Mouse (Mus musculus) neural tube, embryonic 15.5 days (tissue): ENCODE measurements around the gene Wdr93. TPM values are rescaled to one million over a fixed set of nuclear protein-coding genes. Genes with fewer than 3 reads are reported as not detected.
"Not testable (repeated sequence)": the region's sequence is repeated elsewhere in the genome, so short reads cannot be mapped to it uniquely, and the experiment has no call there.

Experiments used
- ATAC-seq: fragments of 200-750 bp; cut with Nextera tagmentation; 2 replicates; pipeline ENCODE4 v1.8.0; 2017; ENCODE audit warnings: mild to moderate bottlenecking, moderate TSS enrichment, moderate library complexity; ENCODE audit not compliant: low FRiP score
- H3K27ac ChIP-seq: fragments of 300-500 bp; sonication (generic); replicated peaks from 2 replicates; pipeline ENCODE4 v1.5.1; 2015; ENCODE audit warnings: mild to moderate bottlenecking, inconsistent platforms
- H3K27me3 ChIP-seq: fragments of 300-500 bp; sonication (generic); replicated peaks from 2 replicates; pipeline ENCODE4 v1.6.1; 2015; ENCODE audit warnings: inconsistent platforms
- H3K36me3 ChIP-seq: fragments of 300-500 bp; sonication (generic); 2 replicates; pipeline ENCODE4 v1.6.1; 2015; ENCODE audit warnings: inconsistent platforms
- H3K4me1 ChIP-seq: fragments of 300-500 bp; sonication (generic); 2 replicates; pipeline ENCODE4 v1.6.1; 2015; ENCODE audit warnings: inconsistent platforms
- H3K4me2 ChIP-seq: fragments of 300-500 bp; sonication (generic); 2 replicates; pipeline ENCODE4 v1.6.1; 2015; ENCODE audit warnings: inconsistent platforms, mild to moderate bottlenecking, moderate library complexity
- H3K4me3 ChIP-seq: fragments of 300-500 bp; sonication (generic); replicated peaks from 2 replicates; pipeline ENCODE4 v1.5.1; 2015; ENCODE audit warnings: mild to moderate bottlenecking, inconsistent platforms
- H3K9ac ChIP-seq: fragments of 300-500 bp; sonication (generic); replicated peaks from 2 replicates; pipeline ENCODE4 v1.6.1; 2015; ENCODE audit warnings: mild to moderate bottlenecking, inconsistent platforms
- H3K9me3 ChIP-seq: fragments of 300-500 bp; sonication (generic); replicated peaks from 2 replicates; pipeline ENCODE4 v1.6.1; 2016; ENCODE audit warnings: inconsistent platforms
- WGBS: fragments of 180-500 bp; shearing (Covaris S2); methylation state at CpG from one replicate; pipeline ENCODE4 v1.1.7; 2015; ENCODE audit warnings: mixed read lengths; 5-methylcytosine and 5-hydroxymethylcytosine counted together
- polyA plus RNA-seq: library from polyadenylated mRNA; unstranded; fragments of >200 nt; fragmentation: Nextera tagmentation; extraction: Ambion mirVana; gene quantifications from 2 replicates; pipeline ENCODE4 v1.2.1, GENCODE M21; 2015

Gene Wdr93
- polyA plus RNA-seq, 1 experiment from 2014 or later, result 0.19 TPM

DNA sequence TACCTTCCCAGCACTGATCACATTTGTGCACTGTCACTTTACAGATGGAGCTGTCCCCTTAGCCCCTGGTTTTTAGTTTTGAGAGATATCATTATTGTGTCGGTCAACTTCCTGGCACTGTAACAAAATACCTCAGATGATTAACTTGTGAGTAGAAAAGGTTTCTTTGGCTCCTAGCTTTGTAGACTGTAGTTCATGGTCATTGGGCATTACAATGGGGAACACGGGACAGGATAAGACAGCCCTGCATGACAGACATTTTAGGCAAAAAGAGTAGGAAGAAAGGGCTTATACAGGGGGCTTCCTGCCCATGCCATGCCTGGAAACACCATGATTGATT is 39.5 kb downstream of the Wdr93 start:
- no peak for ATAC-seq
- Histone ChIP-seq H3K4me2 (no peak overlapping the region), H3K36me3 (no peaks in the 10 kb centered on the region), H3K4me3 (no peak overlapping the region), H3K4me1 (peaks cover 4% of the 10 kb centered on the region), H3K9me3 (no peaks in the 10 kb centered on the region), H3K9ac (no peak overlapping the region), H3K27me3 (0 out of 2 replicates have a peak, but pooled peaks cover 1% of the 10 kb centered on the region), H3K27ac (no peak overlapping the region)
- 73% methylated on average over 2 of the region's 2 CpGs for WGBS

DNA sequence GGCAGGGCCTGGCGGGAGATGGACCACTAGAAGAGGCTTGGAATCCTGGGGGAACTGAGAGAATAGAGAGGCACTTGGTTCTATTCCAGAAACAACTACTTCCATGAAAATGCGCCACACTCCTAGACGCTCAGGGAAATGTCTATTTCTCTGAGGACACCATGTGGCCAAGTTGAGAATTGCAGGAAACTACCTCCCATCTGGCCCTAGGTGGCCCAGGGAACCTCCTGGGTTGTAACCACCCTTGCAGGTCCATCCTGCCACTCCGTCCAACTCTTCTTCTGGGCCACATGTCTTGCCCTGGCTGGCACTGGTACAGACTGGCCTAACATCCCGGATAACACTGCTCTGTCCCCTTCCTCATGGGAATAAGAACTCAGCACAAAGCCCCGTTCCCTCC is 43.3 kb downstream of the Wdr93 start:
- 20% methylated on average over 6 of the region's 6 CpGs for WGBS
- ATAC-seq, result peak; percentile 38; the same call in 1 of the 2 replicates
- H3K36me3 ChIP-seq, result no peaks in the 10 kb centered on the region
- no peak overlapping the region for H3K27ac ChIP-seq
- peaks cover 22% of the 10 kb centered on the region for H3K27me3 ChIP-seq
- H3K9me3 ChIP-seq, result no peaks in the 10 kb centered on the region
- H3K9ac ChIP-seq, result no peak overlapping the region
- H3K4me2 ChIP-seq, result no peak overlapping the region
- H3K4me1 ChIP-seq, result no peaks in the 10 kb centered on the region
- no peak overlapping the region for H3K4me3 ChIP-seq

- not testable (repeated sequence) for H3K4me2 ChIP-seq, H3K9ac ChIP-seq, H3K9me3 ChIP-seq, ATAC-seq, H3K4me3 ChIP-seq, H3K36me3 ChIP-seq, H3K27ac ChIP-seq
- Histone ChIP-seq H3K27me3 (peaks cover 57% of the 10 kb centered on the region), H3K4me1 (peaks cover 17% of the 10 kb centered on the region)
- 17% methylated on average over 2 of the region's 2 CpGs for WGBS
Measured at GRCm38 (mm10) chr7:79789812-79790211, 46.8 kb downstream of the Wdr93 start.

DNA sequence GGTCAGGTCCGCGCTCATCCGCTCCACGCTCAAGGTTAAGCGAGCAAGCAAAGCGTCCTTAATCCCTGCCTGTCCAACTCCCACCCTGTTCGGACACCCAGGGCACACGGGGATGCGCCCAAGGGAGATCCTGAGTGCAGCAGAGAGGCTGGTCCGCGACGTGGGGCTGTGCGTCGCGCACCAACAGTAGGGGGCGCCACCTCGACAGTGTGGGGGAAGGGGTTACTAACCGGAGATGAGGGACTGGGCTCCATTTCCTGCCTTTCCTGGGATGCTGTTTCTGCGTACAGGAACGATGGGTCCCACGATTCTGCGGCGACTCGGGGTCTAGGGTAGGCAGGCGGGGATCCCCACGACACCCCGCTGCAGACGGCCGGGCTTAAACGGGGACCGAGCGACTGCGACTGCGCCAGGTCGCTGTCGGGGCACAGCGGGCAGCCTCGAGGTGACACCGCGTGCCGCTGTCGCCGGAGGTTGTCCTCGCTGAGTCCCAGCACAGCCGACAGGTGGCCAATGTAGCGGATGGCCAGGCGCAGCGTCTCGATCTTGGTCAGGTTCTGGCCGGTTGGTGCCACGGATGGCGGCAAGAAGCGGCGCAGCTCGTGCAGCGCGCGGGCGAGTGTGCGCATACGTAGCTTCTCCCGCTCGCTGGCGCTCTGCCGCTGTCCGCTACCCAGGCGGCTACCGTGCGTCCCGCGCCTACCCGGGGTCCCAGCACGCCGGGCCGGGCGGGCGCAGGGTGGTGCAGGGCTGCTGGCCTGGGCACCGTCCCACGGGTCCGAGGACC is 49.9 kb downstream of the Wdr93 start:
- peak overlapping the region; percentile 53 for H3K9ac ChIP-seq
- peaks cover 63% of the 10 kb centered on the region for H3K27me3 ChIP-seq
- ATAC-seq, result peak; percentile 43; the same call in 1 of the 2 replicates

GRCm38 (mm10) chr7:79793688-79794087 is 50.7 kb downstream of the Wdr93 start, which contains the start of gene Mesp1:
TSS of gene Mesp1 (minus strand) at chr7:79793788.
- peak within 1 kb of the TSS; percentile 47 for H3K4me3 ChIP-seq
- no peak for ATAC-seq
- peaks cover 17% of the 10 kb centered on the region for H3K4me1 ChIP-seq
- 76% methylated on average over 6 of the region's 6 CpGs for WGBS
- H3K27ac ChIP-seq, result no peak within 1 kb of the TSS
- no peaks in the 10 kb centered on the region for H3K36me3 ChIP-seq
- H3K27me3 ChIP-seq, result peaks cover 62% of the 10 kb centered on the region
- peak within 1 kb of the TSS; percentile 88 for H3K4me2 ChIP-seq
- peak within 1 kb of the TSS; percentile 53 for H3K9ac ChIP-seq
- no peaks in the 10 kb centered on the region for H3K9me3 ChIP-seq

More for the DNA sequence above, 49.9 kb downstream of the Wdr93 start:
- Histone ChIP-seq H3K4me2 (peak overlapping the region; percentile 88), H3K4me1 (peaks cover 17% of the 10 kb centered on the region), H3K27ac (no peak overlapping the region), H3K36me3 (no peaks in the 10 kb centered on the region), H3K9me3 (no peaks in the 10 kb centered on the region), H3K4me3 (peak overlapping the region; percentile 47)
- WGBS, result 1% methylated on average over 80 of the region's 80 CpGs

DNA sequence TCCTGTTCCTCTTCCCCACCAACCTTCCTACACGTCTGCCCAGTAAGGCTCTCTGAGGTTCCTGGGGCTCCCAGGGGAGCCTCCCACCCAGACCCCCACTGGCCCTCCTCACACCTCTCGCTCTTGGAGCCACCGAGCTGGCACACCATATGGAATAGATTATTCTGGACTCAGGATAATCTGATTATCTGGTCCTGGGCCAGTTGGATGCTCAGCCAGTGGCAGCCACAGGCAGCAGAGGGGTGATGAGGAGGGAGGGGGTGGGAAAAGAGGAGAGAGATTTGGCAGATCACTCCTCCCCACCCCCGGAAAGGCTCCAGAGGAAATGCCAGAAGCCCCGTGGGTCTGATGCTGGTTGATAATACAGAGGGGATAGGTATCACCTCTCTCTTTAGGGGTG is 55.6 kb downstream of the Wdr93 start:
- Histone ChIP-seq H3K36me3 (no peaks in the 10 kb centered on the region), H3K4me2 (no peak overlapping the region), H3K9ac (no peak overlapping the region), H3K4me1 (no peaks in the 10 kb centered on the region), H3K27me3 (peaks cover 23% of the 10 kb centered on the region), H3K27ac (no peak overlapping the region), H3K4me3 (no peak overlapping the region), H3K9me3 (no peaks in the 10 kb centered on the region)
- 38% methylated on average over 5 of the region's 5 CpGs for WGBS
- ATAC-seq, result no peak

- Histone ChIP-seq H3K4me3 (no peak overlapping the region), H3K9me3 (no peaks in the 10 kb centered on the region), H3K27ac (no peak overlapping the region), H3K36me3 (no peaks in the 10 kb centered on the region), H3K4me2 (no peak overlapping the region), H3K9ac (no peak overlapping the region), H3K4me1 (no peaks in the 10 kb centered on the region), H3K27me3 (peaks cover 19% of the 10 kb centered on the region)
- no peak for ATAC-seq
- 3% methylated on average over 8 of the region's 8 CpGs for WGBS
Measured at GRCm38 (mm10) chr7:79799048-79799447, 56.1 kb downstream of the Wdr93 start.

DNA sequence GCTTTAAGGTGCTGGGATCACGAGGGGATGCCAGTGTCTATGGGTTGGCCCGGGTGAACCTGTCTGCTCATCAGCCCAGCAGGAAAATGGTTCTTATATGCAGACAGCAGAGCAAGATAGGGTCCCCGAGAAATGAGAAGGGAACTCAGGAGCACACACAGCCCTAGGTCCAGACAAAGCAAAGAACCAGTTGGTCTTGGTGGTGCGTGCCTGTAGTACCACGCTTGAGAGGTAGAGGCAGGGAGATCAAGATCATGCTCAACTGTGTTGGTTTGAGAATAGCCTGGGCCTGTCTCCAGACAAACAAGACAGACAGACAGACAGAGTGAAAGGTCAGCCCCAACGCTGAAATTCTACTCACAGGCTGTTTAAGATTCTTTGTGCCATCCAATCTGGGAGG is 56.5 kb downstream of the Wdr93 start:
- peaks cover 15% of the 10 kb centered on the region for H3K27me3 ChIP-seq
- H3K9me3 ChIP-seq, result no peaks in the 10 kb centered on the region
- WGBS, result 77% methylated on average over 6 of the region's 6 CpGs
- no peak for ATAC-seq
- H3K4me3 ChIP-seq, result no peak overlapping the region
- H3K4me2 ChIP-seq, result no peak overlapping the region
- no peaks in the 10 kb centered on the region for H3K36me3 ChIP-seq
- H3K27ac ChIP-seq, result no peak overlapping the region
- H3K9ac ChIP-seq, result no peak overlapping the region
- no peaks in the 10 kb centered on the region for H3K4me1 ChIP-seq

DNA sequence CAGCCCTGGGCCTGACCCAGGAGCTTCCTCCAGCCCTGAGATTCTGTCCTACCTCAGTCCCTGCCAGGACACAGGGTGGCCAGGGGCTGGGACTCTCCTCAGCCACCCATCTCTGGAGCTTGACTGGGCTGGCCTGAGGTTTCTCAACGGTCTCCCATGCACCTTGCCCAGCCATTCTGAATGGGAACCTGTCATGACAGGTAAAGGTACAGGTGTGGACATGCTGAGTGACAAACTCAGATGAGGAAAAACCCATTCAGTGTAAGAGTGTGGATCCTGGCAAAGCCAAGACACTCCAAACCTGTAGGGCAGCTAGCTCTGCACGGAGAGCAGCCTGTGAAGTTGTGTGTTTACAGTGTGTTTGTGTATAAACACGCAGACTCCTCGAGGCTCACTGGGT is 57.4 kb downstream of the Wdr93 start:
- Histone ChIP-seq H3K9ac (no peak overlapping the region), H3K36me3 (no peaks in the 10 kb centered on the region), H3K9me3 (no peaks in the 10 kb centered on the region), H3K27ac (no peak overlapping the region), H3K4me3 (no peak overlapping the region), H3K4me2 (no peak overlapping the region), H3K4me1 (no peaks in the 10 kb centered on the region), H3K27me3 (peaks cover 8% of the 10 kb centered on the region; the same call in 1 of the 2 replicates)
- no peak for ATAC-seq
- 90% methylated on average over 4 of the region's 4 CpGs for WGBS

- WGBS, result 75% methylated on average over 11 of the region's 11 CpGs
- H3K4me1 ChIP-seq, result no peaks in the 10 kb centered on the region
- H3K36me3 ChIP-seq, result no peaks in the 10 kb centered on the region
- no peaks in the 10 kb centered on the region for H3K9me3 ChIP-seq
- H3K27me3 ChIP-seq, result 0 out of 2 replicates have a peak, but pooled peaks cover 3% of the 10 kb centered on the region
- H3K27ac ChIP-seq, result no peak overlapping the region
- no peak overlapping the region for H3K4me3 ChIP-seq
- no peak overlapping the region for H3K4me2 ChIP-seq
- ATAC-seq, result no peak
- no peak overlapping the region for H3K9ac ChIP-seq
Measured at GRCm38 (mm10) chr7:79801391-79801790, 58.4 kb downstream of the Wdr93 start.

DNA sequence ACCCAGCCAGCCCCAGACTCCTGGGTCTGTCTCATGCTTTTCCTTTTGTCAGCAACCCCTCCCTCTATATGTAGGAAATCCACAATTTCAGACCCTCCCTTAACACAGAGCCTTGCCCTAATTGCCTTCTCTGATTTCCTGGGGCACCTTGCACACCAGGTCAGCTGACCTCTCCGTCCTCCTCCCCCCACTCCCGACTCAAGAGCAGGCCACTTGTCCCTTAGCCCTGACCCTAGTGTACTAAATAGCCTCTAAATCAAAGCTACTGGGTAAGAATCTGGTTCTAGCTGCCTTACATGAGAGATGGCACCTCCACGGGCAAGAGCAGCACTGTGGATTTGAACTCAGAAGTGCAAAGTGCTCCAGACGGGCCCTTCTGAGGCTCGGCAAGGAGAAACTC is 59.1 kb downstream of the Wdr93 start:
- Histone ChIP-seq H3K4me2 (no peak overlapping the region), H3K27ac (no peak overlapping the region), H3K27me3 (0 out of 2 replicates have a peak, but pooled peaks cover 3% of the 10 kb centered on the region), H3K9ac (no peak overlapping the region), H3K4me1 (no peaks in the 10 kb centered on the region), H3K9me3 (no peaks in the 10 kb centered on the region), H3K4me3 (no peak overlapping the region), H3K36me3 (no peaks in the 10 kb centered on the region)
- no peak for ATAC-seq
- WGBS, result 69% methylated on average over 5 of the region's 5 CpGs

DNA sequence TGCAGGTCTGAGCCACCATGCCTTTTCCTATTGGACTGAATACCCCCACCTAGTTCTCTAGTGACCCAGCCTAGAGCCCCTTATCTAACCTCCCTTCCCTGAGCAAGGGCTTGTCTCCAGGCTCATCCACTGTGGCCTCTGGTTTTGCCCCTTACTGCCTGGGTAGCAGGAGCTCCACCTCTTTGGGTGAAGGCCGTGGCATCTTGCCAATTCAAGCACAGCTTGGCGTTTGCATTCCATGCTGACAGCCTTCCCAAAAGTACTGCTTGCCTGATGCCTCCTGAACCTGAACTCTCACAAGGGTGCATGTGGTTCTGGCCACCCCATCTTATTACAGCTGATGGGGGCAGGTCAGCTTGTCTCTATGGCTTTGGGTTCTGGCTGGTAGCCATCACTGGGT is 60.9 kb downstream of the Wdr93 start:
- WGBS, result 61% methylated on average over 2 of the region's 2 CpGs

More for the DNA sequence above, 60.9 kb downstream of the Wdr93 start:
- Histone ChIP-seq H3K36me3 (no peaks in the 10 kb centered on the region), H3K9ac (no peak overlapping the region), H3K4me1 (no peaks in the 10 kb centered on the region), H3K4me3 (no peak overlapping the region), H3K4me2 (no peak overlapping the region), H3K27ac (no peak overlapping the region), H3K9me3 (no peaks in the 10 kb centered on the region), H3K27me3 (0 out of 2 replicates have a peak, but pooled peaks cover 3% of the 10 kb centered on the region)
- ATAC-seq, result no peak
